Mouse (Mus musculus): Measurements from ENCODE around the gene Mrps35.

The Mrps35 gene

DNA sequence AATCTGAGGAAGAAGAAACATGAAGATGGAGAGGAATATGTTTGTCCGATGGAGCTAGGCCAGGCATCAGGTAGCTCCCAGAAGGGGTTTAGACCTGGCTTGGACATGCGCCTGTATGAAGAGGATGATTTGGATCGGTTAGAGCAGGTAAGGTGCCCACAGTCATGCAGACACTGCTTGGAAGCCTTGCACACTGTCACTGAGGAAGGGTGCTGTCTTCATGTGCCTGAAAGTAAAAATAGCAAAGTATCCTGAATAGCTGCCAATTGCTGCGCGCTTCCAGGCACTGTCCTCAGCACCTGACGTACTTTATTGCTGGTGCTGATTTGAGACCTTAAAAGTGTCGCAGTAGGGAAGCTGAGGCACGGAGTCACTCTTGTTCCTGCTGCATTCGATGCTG lies 13.0 kb upstream of the Mrps35 start:
- no peak for DNase-seq (ENCODE audit: low read depth, low spot score)

DNA sequence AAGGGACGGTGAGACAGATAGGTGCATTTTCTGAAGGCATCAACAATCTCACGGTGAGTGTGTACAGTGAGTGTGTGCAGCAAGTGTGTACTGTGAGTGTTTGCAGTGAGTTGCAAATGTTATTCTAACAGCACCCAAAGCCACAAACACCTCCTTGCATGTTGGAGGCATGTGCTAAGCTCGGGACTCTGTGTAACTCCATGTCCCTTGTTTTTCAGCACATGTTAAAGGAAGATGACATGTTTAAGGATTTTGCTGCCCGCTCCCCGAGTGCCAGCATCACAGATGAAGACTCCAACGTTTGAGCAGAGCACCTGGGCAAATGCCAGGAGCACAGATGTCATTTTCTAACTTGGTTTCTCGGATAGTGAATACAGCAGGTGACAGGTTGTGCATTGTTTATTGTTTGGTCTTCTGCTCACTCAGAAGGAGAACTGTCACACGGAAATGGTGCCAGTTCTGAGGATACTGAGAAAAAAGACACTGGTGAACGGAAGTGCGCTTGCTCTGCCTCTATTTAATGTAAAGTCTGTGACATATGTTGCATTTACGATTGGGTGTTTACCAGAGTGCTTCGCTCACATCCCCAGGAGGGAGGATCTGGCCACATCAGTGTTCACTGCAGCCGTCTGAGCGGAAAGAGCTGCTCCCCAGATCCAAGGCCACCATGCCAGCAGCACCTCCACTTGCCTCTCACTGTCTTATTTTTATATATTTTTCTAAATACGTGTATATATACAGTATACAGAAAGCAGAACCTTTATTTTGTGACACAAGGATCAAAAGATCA lies 12.3 kb upstream of the Mrps35 start:
- no peak for DNase-seq (ENCODE audit: low read depth, low spot score)

DNA sequence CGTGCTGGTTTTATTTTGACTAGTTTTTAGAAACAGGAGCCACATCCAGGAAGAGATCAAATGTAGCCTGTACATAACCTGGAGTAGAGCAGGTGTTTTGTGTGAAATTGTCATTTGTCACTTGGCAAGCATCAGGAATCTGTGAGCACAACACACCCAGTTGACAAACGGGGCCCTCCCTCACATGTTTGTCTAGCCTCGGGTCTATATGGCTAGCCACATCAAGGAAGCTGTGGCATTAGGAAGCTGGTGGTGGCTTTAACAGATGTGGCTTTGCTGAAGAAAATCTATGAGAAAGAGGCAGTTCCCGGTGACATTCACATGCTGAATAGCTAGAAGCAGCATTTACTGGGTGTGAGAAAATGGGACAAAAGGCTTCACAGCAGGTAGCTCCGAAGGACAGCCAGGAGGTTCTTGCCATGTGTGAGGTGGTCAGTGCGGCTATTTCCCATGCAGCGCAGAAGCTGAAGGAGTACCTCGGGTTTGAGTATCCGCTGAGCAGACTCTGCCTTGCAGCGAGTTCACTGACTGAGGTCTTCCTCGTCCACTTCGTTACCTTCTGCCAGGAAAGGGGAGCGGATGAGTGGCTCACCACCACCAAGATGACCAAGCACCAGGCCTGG lies 10.2 kb upstream of the Mrps35 start, which contains the start of gene Rep15:
TSS of gene Rep15 (plus strand) at position 282 of the 623 bp plus-strand sequence.
- DNase-seq (ENCODE audit: low read depth, low spot score) = no peak

DNA sequence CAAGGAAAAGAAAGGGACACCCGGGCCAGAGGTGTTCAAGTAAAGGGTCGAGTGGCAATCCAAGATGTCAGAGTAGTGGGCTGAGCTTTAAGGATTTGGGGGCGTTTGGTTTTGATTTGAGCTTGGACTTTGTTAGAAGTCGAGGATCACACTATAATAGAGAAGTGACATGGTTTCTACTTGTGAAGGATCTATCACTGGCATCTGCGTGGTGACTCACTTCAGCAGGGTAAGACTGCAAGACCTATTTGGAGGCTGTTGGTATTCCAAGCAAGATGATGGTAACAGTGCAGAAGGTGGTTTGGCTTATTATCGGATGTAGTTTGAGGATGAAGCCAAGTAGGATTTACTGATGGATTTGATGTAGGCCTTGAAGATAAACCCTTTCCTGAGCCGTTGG lies 1.1 kb downstream of the Mrps35 start:
- no peak for DNase-seq (ENCODE audit: low read depth, low spot score)

DNA sequence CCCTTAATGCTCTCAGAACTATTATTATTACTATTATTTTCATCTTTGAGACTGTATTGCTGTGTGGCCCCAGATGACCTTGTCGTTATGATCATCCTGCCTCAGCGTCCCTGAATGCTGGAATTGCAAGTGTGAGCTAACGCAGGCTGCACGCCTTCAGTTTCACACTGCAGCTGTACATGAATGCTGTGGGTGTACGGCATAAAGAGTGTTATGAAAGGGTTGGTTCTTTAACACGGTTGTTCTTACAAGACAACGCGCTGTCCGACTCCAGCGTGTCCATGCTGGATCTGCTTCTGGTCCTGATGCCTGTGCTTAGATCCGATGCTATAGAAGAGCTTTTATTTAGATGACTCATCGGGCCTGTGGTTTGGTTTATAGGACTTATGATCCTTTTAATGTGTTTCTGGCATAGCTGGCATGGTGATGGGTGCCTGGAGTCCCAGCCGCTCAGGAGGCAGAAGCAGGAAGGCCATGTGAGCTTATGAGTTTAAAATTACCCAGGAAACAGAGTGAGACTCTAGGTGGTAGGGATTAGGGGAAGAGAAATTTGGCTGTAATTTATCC lies 6.8 kb downstream of the Mrps35 start:
- DNase-seq (ENCODE audit: low read depth, low spot score) = no peak

DNA sequence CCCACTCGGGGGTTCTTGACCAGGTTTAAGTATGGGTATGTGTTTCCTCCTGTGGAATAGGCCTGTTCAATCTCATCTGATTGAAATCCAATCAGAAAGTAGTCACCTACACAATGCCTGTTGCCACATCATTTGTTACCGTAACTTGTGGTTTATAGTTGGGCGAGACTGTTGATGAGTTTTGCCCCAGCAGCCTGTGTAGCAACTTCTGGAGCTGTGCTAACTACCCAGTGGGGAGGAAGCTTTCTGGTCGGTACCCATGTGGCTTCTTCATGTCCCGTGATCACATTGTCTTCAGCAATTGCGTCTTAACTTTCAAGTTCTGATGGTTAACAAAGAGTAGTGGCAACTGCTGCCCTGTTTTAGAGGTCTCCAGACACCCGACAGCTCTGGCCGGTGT lies 9.1 kb downstream of the Mrps35 start:
- DNase-seq (ENCODE audit: low read depth, low spot score) = no peak

DNA sequence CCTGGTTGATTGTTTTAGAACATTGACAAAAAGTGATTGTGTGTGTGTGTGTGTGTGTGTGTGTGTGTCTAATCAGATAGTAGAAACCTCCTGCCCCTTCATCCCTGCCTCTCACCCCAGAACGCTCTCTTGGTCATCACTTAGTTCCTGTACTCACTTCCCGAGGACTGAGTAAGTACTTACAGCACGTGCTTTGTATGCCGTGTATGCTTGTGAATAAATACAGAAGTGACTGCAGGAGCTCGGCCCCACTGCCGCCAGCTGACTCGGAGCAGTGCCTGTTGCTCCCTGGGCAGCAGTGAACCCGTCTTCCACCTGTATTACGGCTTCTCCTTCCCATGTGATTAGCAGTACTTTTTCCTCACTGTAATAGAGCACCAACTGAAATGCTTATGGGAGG lies 9.9 kb downstream of the Mrps35 start:
- DNase-seq (ENCODE audit: low read depth, low spot score) = no peak

DNA sequence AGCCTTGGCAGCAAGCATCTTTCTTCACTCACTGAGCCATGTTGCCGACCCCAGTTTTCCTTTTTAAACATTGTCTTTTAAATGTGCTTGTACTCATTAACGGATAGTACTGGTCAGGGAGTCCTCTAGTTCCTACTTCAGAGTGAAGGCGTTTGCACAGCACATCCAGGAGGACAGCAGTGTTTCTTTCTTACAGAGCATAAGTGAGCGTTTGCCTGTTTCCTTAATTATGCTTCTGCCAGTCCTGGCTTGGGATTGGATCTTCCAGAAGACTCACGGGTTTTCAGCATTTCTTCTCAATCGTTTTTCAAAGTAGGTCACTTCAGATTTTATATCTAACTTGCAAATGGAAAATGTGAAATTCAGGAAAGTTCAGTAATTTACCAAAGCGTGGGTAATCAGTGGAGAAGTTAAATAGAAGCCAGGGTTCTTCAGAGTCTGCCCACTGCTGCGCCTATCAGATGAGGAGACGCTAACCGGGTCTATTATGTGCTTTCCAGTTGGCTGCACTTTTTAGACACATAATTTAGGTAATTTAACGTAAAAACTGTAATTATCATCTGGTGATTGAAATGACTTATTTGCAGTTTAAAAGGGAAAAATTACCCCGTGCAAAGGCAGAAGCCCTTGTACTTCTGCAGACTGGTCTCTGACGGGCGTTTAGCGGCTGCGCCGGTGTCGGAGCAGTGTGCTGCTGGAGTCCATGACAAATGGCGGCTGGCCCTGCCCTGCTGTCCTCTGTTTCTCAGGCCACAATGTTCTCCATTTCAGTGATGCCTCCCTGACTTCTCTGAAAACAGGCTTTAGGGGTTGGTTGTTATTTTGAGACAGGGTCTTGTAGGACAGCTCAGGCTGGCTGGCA lies 11.5 kb downstream of the Mrps35 start:
- DNase-seq (ENCODE audit: low read depth, low spot score) = no peak

DNA sequence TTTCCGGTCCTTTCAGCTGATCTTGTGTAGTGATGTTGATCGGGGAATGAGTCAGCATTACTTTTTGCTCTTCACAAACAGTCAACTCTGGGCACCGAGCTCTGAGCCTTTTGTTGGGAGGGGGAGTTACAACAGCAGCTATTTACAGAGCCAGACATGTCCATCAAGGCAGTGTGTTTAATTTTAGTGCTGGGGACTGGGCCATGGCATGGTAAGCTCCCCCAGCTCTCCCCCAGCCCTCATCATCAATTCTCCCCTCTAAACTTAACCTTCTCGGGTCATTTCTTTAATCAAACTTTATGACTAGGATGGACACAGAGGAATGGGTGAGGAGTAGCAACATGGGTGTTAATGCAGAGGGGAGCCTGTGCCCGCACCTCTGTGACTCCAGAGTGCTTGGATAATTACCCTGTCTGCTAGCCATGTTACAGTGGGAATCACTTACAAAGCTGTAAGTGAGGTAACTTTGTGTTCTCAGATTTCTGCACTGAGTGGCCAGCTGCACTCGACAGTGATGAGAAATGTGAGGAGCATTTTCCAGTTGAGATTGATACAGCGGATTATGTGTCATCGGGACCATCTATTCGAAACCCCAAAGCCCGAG lies 12.9 kb downstream of the Mrps35 start:
- no peak for DNase-seq (ENCODE audit: low read depth, low spot score)

DNA sequence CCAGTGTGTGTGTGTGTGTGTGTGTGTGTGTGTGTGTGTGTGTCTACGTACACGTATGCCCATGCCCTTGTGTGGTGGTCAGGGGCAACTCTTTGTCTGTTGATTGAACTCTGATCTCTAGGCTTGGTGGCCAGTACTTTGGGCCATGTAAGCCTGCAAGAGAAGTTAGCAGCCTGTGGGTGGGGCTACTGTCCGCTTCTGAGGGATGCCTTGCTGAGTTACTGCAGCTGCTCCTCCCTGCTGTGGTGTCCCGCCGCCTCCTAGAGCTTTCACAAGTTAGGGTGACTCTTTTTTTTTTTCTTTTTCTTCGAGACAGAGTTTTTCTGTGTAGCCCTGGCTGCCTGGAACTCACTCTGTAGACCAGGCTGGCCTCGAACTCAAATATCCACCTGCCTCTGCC lies 16.8 kb downstream of the Mrps35 start:
- no peak for DNase-seq (ENCODE audit: low read depth, low spot score)

DNA sequence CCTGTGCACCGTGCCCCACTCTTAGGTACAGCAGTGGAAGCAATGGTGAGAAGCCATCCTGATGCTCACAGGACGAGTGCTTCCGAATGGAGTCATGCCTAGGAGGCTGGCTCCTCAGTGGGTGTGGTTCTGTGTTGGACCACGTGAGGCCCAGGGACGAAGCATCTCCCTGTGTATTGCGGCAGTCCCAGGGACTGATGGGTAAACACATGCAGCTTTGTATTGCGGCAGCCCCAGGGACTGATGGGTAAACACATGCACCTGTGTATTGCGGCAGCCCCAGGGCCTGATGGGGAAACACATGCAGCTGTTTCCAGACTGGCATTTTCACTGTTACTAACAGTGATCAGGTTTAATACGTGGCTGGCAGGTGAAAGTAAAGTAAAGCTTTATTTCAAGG lies 19.1 kb downstream of the Mrps35 start:
- DNase-seq (ENCODE audit: low read depth, low spot score) = no peak

DNA sequence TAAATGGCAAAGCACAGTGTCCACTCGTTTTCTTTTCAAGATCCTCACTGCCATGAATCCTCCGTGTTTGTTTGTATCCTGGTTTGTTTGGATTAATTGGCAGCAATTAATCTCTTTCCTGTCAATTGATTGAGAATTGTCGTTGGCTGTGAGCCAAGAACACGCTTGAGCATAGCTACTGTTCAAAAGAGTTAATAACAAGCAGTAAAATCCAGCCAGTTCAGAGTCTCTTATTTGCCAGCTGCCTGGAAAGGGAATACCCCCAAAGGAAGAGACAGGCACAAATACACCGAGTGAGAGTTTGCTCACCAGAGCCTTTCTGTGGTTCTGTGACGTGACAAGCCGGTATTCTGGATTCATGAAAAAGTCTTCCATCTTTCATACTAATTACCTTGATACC lies 19.5 kb downstream of the Mrps35 start:
- DNase-seq (ENCODE audit: low read depth, low spot score) = no peak

DNA sequence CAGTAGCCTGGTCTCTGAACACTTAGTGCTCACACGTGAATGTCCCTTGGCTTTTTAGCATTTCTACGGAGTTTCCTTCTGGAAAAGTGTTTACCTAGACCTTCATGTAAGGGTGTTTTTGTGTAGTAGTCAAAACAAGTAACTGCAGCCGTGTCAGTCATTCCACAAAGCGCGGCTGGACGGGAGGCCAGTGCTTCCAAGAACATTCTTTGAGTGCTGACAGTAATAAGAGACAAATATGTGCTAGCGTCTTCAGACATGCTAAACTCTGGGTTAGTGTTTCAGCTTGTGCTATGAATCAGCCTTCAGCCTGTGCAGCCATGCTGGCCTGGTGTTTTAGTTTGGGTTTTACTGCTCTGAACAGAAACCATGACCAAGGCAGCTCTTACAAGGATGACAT lies 20.1 kb downstream of the Mrps35 start:
- DNase-seq (ENCODE audit: low read depth, low spot score) = no peak

DNA sequence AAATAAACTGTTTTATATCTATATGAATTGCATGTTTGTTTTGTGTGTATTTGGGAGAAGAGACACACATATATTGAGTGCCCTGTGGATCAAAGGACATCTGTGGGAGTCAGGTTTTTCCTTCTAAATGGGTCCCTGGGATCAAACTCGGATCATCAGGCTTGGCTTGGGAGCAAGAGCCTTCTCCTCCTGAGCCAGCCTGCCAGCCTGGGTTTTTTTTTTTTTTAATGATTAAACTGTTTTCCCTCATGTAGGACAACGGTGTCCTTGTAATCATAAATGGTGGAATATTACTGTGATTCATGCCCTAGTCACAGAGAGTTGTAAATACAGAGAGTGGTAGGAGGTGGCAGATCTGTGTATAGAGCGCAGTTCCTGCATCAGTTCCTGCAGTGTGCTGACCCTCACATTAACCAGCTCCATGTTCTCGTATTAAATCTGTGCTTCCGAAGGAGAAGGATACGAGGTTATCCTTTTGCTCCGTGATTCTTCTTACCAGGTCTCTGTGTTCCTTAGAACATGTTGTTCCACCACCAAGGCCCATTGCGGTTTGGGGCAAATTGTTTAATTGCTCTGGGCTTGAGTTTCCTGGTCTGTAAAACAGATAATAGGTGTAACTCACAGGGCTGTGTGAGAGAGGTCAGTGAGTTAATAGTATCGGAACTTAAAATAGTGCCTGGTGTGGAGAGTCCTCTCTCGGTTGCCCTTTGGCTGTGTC lies 21.8 kb downstream of the Mrps35 start:
- DNase-seq (ENCODE audit: low read depth, low spot score) = no peak

DNA sequence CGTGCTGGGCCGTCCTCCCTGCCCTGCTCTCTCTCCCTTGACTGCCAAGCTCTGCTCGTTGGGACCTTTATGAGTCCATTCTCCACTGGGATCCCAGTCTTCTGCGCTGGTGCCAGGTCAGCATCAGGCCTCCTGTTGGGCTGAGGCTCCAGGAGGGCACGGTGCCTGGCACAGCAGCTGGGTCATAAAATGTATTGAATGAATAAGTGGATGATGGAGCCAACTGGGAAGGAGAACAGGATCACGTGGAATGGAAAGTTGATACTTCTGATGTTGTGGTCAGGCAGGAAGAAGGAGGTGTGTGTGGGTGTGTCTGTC lies 22.3 kb downstream of the Mrps35 start:
- DNase-seq (ENCODE audit: low read depth, low spot score) = no peak

DNA sequence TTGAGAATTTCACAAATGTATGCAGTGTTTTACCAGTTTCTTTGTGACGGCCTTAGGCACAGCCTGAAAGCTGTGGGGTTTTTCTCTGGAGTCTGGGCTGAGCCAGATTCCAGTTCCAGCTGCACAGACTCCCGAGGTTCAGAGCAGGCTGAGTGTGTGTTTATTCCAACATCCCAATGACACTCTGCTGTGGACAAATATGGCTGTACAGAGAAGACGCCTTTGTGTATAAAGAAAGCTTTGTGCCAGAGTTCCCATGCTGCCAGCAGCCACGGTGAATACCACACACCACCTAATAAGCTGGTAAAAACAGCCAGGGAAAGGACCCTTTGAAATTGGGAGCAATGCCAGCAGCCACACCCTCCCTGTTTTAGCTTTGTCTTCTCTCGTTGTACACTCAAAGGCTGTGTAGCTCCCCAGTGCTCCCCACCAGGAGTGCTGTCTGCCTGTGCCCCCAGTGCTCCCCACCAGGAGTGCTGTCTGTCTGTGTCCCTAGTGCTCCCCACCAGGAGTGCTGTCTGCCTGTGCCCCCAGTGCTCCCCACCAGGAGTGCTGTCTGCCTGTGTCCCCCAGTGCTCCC lies 33.3 kb downstream of the Mrps35 start:
- DNase-seq (ENCODE audit: low read depth, low spot score) = no peak

DNA sequence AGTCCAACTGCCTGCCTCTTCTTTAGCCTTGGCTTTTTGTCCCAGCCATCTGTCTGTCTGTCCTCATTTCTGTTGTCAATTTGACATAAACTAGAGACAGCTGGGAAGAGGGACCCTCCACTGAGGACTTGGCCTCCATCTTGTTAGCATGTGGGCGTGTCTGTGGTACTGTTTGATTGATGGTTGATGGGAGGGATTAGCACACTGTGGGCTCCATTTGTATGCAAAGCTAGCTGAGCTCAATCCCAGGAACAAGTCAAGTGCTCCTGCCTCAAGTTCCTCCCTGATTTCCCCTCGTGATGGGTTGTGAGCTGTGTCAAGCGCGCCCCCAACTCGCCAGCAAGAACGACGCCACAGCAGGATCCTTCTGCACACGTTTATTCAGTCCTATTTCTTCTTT lies 34.3 kb downstream of the Mrps35 start:
- DNase-seq (ENCODE audit: low read depth, low spot score) = no peak

DNA sequence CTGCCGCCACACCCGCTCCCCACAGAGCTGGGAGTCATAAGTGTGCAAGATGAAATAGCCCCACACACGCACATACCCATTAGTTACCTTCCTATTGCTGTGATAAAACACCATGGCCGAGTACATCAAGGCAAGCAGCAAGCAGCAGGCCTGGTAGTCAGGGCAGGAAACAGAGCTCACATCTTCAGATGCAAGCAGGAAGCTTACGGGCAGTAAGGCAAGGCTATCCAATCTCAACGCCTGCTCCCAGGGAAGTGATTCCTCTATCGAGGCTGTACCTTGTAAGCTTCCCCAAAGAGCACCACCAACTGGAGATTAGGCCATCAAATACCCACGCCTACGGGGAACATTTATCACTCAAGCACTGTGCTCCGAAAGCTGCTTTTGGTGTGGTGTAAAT lies 37.4 kb downstream of the Mrps35 start:
- DNase-seq (ENCODE audit: low read depth, low spot score) = no peak

DNA sequence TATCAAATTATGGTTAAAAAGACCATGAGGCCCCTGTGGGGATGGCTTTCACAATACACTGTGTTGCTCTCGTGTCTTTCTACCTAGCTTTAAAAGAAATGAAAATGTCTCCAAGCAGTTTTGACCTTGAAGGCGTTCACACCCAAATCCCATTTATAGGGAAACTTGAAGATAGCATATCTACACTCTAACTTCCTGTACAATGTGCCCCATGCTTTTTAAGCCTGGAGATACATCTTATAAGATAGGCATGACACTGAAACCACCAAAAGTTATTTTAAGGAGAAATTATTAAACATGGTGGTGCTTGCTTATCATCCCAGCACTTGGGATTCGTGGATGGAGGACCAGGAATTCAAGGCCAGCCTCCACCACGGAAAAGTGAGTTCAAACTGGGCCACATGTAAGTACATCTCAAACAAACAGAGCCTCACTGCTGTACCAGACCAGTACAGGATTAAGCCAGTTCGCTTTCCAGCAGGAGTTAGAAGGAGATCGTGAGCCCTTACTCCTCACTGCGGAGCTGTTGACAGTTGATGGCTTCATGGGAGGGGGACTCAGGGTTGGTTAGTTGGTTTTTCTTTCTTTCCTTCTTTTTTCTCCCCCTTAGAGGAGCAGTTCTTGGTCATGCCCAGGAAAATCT lies 43.0 kb downstream of the Mrps35 start:
- no peak for DNase-seq (ENCODE audit: low read depth, low spot score)

DNA sequence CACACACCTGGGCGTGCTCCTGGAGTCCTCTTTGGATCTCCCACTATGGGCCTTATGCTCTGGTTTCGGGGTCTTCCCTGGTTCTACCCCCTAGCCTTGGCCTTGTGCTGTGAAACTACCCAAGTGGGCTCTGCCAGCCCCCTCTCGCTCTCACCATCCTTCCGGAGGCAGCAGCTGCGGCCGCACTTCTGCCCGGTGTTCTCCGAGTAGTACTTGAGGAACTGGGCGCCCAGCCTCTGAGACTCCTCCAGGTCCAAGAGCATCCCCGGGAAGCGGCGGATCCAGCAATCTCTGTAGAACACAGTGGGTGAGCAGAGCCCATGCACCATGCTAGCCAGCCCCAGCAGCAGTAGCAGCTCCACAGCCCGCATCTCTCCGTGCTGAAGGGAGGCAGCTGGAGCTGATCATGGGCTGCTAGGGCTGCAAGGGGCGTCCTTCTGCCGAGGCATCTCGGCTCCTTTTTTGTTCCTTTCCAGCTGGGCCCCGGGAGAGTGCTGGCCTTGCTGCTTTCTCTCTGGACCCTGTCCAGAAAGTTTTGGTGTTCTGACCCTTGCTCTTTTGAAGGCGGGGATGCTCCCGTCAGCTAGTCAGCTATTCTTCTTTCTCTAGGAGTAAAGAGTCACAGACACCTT lies 44.1 kb downstream of the Mrps35 start, which contains the start of gene Mansc4:
TSS of gene Mansc4 (minus strand) at position 439 of the 632 bp plus-strand sequence.
- no peak for DNase-seq (ENCODE audit: low read depth, low spot score)
